Mouse (Mus musculus): ENCODE data around the gene Gucy2e. TPM values are rescaled to one million over a fixed set of nuclear protein-coding genes. Genes with fewer than 3 reads are reported as not detected.
A peak's percentile ranks its signal among the peaks of the same experiment; 100 is the strongest.

The Gucy2e gene
- total RNA-seq, 2 experiments from 2014 or later: 0.84 to 1.2 TPM

DNA sequence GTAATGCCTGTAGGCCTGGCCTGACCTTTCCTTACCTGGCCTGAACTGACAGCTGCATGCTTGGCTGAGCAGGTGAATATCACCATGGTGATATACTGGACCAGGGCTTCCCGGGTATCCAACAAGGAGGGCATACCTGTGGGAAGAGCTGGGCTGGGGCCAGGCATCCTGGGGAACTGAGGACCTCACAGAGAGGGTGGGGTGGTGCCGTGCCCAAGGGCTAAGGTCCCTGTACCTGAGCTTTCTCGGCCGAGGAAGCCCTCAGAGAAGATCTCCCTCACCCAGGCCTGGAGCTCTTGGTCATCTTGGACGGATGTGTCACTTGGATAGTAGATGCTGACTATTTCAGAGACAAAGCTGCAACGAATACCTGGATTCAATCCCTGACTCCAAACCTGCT is 50.9 kb downstream of the Gucy2e start:
- no peak for DNase-seq (ENCODE audit: low spot score in 2 of 2)
- intact Hi-C loops (cut with DNase I): no loop called here

DNA sequence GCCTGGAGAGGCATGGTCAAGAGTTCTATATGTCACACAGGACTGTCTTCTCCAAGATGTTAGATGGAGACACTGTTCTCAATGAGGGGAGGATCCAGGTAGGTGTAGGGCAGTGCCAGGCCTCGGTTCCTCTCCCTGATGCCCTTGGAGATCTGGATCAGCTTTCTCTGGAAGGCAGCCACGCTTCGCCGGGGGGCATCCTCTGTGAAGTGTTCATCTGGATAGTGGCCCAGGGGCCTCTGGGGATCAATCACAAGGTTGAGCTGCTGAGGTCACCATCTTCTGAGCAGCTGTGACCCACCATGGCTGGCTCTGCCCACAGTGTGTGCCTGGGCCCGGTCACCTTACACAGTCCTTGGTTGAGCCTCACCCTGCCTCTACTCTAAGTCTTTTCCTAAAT is 51.8 kb downstream of the Gucy2e start:
- no peak for DNase-seq (ENCODE audit: low spot score in 2 of 2)
- intact Hi-C loops (cut with DNase I): no loop called here

DNA sequence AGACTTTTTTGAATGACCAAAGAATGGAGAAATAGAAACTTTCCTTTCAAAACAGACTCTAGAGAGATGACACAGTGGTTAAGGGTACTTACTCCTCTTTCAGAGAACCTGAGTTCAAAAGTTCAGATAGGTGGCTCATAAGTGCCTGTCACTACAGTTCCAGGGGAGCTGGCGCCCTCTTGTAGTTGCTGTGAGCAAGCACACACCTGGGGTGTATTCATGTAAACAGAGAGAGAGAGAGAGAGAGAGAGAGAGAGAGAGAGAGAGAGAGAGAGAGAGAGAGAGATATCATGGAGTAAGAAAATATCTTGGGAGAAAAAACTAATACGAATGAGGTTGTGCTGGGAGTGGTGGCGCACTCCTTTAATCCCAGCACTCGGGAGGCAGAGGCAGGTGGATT is 56.7 kb downstream of the Gucy2e start:
- intact Hi-C loops (cut with DNase I): no loop called here
- DNase-seq (ENCODE audit: low spot score in 2 of 2): no peak

DNA sequence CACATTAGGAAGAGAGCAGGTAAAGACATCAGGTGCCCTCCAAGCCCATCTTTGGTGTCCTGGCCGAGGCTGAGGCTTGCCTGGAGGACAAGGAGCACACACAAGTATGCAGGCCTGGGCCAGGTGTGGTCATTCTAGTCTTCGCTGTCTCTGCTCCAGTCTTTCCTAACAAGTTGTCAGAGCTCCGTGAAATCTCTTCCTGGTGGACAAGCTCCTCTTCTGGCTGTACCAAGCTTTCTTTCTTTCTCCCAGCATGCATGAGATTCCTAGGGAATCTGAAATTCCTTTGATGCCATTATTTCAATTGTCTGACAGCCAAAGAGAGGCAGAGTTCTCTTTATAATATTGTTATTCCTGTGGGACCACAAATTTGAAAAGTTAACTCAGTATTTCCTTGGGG is 57.3 kb downstream of the Gucy2e start:
- intact Hi-C loops (cut with DNase I): no loop called here
- no peak for DNase-seq (ENCODE audit: low spot score in 2 of 2)

DNA sequence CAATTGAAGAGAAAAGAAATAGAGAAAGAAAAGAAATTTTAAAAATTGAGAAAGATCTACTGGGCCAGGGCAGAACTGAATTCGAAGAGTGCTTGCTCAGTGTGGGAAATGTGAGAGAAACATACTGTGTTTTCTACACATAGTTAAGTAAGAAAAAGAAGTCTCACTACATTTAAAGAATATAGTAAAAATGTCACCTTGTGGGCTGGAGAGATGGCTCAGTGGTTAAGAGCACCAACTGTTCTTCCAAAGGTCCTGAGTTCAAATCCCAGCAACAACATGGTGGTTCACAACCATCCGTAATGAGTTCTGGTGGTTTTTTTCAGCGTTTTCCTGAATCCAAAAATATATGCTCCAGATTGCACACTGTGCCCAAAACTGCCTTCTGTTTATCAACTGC is 58.3 kb downstream of the Gucy2e start:
- intact Hi-C loops (cut with DNase I): no loop called here
- no peak for DNase-seq (ENCODE audit: low spot score in 2 of 2)

DNA sequence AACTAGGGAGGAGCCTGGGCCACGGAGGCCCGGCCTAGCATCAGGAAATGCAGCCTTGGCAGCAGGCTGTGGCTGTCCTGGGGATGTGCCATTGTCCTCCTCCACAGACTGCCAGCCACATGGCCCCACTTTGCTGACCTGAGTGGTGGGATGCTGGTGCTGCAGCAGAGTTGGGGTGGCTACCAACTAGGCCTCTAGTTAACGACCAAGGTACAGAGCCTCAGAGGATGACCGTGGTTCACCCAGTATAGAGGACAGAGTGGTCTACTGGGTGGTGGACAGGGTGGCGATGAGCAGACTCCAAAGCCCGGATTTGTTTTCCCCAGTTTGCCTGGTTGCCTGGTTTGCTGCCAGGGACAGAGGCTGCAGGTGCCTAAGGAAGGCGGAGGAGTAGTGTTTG is 62.1 kb downstream of the Gucy2e start:
- DNase-seq (ENCODE audit: low spot score in 2 of 2): no peak
- intact Hi-C loops (cut with DNase I): no loop called here

DNA sequence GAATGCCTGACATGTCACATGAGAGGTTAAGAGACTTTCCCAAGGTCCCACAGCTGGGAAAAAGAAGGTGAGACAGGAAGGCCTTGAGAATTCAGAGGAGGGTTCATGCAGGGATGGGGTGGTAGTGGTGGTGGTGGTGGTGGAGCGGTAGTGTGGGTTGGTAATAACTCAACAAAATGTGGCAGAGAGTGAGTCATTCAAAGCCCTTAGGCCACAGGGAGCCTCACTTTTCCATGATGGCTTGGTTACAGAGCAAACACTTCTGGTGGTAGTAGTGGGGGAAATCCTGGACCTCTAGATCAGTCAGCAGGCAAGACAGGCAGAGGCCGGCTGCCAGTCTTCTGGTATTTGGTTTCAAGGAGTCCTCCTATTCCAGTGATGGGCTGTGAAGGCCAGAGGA is 64.2 kb downstream of the Gucy2e start:
- intact Hi-C loops (cut with DNase I): no loop called here

DNA sequence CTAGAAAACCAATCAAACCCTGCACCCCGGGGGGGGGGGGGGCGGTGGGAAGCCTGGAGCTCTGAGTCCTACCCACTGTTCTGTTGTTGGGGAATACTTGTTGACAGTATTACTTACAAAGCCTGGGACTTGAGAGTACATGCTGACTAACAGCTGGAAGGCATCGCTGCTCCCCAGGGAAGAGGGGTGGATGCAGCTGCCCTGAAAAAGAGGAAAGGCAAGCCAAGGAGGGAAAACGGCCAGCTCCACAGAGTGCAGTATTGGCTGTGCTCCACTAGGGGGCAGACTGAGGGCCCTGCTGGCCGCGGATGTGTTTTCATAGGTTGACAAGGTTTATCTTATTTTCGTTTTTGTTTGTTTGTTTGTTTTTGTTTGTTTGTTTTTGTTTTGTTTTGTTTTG is 65.2 kb downstream of the Gucy2e start:
- DNase-seq (ENCODE audit: low spot score in 2 of 2): peak in 1 of 2 experiments; percentile 26
- intact Hi-C loops (cut with DNase I): no loop called here

More for the DNA sequence above, 64.2 kb downstream of the Gucy2e start:
- DNase-seq (ENCODE audit: low spot score in 2 of 2): no peak

DNA sequence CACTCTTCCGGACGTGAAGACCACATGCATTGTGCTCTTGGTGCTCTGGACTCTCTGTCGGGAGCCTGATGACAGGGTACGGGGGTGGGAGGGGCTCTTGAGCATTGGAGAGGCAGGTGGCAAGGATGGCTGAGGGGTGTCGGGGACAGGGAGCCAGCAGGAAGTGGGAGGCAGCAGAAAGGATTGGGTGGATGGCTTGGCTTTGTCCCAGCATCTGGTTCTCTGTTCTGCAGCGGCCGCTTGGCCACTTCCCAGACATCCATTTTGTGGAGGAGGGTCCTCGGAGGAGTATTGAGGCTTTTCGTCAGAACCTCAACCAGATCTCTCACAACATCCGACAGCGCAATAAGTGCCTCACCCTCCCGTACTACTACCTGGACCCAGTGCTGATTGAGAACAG is 67.5 kb downstream of the Gucy2e start:
- peak; percentile 48 to 71 for DNase-seq (ENCODE audit: low spot score in 2 of 2)
- intact Hi-C loops (cut with DNase I): no loop called here

Other genes with a start within 250 kb of the Gucy2e start
- gene Pfas, start 228.6 kb downstream of the Gucy2e start, total RNA-seq (2021): 10 to 100 TPM; 16.1 to 24.2 TPM
- gene Ctc1, start 221.1 kb downstream of the Gucy2e start, total RNA-seq (2021): 10 to 100 TPM; 38.1 to 40.5 TPM
- gene Aurkb, start 191.4 kb downstream of the Gucy2e start, total RNA-seq (2021): 1 to 10 TPM in 1 of 2 experiments, under 1 TPM in 1; 0.43 to 1.1 TPM
- gene Borcs6, start 177.3 kb downstream of the Gucy2e start, total RNA-seq (2021): 10 to 100 TPM; 30.7 to 38.4 TPM
- gene Tmem107, start 166.2 kb downstream of the Gucy2e start, total RNA-seq (2021): 10 to 100 TPM; 19.5 to 20.5 TPM
- 1,000 to 10,000 TPM; 1,090 to 1,186 TPM for gene Vamp2, start 148.5 kb downstream of the Gucy2e start, total RNA-seq (2021)
- 100 to 1,000 TPM; 106 to 122 TPM for gene Per1, start 141.8 kb downstream of the Gucy2e start, total RNA-seq (2021)
- gene Hes7, start 116.6 kb downstream of the Gucy2e start, total RNA-seq (2021): 1 to 10 TPM in 1 of 2 experiments, under 1 TPM in 1; 0.79 to 1.3 TPM
- gene 9130213A22Rik, start 114.4 kb downstream of the Gucy2e start, total RNA-seq (2021): under 1 TPM; 0.52 to 0.75 TPM
- gene Aloxe3, start 111.1 kb downstream of the Gucy2e start, total RNA-seq (2021): 1 to 10 TPM; 4.3 to 6.8 TPM
- gene Alox12b, start 80.0 kb downstream of the Gucy2e start, total RNA-seq (2021): 1 to 10 TPM; 6.0 to 6.1 TPM
- gene Alox8, start 39.2 kb downstream of the Gucy2e start, total RNA-seq (2021): 1 to 10 TPM; 4.2 to 6.5 TPM
- 10 to 100 TPM; 15.5 to 24.2 TPM for gene Cntrob, start 86.7 kb upstream of the Gucy2e start, total RNA-seq (2021)
- gene Trappc1, start 86.9 kb upstream of the Gucy2e start, total RNA-seq (2021): 10 to 100 TPM; 50.9 to 59.8 TPM
- gene Kcnab3, start 89.2 kb upstream of the Gucy2e start, total RNA-seq (2021): 10 to 100 TPM; 72.6 to 78.9 TPM
- 100 to 1,000 TPM; 150 to 171 TPM for gene Rnf227, start 103.4 kb upstream of the Gucy2e start, total RNA-seq (2021)
- 100 to 1,000 TPM; 421 to 443 TPM for gene Chd3, start 132.4 kb upstream of the Gucy2e start, total RNA-seq (2021)
- gene Naa38, start 158.5 kb upstream of the Gucy2e start, total RNA-seq (2021): 100 to 1,000 TPM in 1 of 2 experiments, 10 to 100 TPM in 1; 97.9 to 108 TPM
- gene Cyb5d1, start 158.6 kb upstream of the Gucy2e start, total RNA-seq (2021): 10 to 100 TPM; 36.4 to 43.1 TPM
- 1 to 10 TPM; 2.9 to 4.7 TPM for gene Tmem88, start 161.2 kb upstream of the Gucy2e start, total RNA-seq (2021)
- 10 to 100 TPM; 19.9 to 23.9 TPM for gene Kdm6b, start 176.6 kb upstream of the Gucy2e start, total RNA-seq (2021)

Measured in left cerebral cortex, postnatal 36 days (tissue).